Mouse (Mus musculus) retina, postnatal 7 days (tissue): ENCODE results near the gene Gls2.
"Not testable (repeated sequence)": the region's sequence is repeated elsewhere in the genome, so short reads cannot be mapped to it uniquely, and the experiment has no call there.

Experiments
- DNase-seq: peaks from one replicate; pipeline ENCODE4 v3.0.0-alpha.2; 2012; ENCODE audit warnings: low read depth, low spot score

Gls2 gene

DNA sequence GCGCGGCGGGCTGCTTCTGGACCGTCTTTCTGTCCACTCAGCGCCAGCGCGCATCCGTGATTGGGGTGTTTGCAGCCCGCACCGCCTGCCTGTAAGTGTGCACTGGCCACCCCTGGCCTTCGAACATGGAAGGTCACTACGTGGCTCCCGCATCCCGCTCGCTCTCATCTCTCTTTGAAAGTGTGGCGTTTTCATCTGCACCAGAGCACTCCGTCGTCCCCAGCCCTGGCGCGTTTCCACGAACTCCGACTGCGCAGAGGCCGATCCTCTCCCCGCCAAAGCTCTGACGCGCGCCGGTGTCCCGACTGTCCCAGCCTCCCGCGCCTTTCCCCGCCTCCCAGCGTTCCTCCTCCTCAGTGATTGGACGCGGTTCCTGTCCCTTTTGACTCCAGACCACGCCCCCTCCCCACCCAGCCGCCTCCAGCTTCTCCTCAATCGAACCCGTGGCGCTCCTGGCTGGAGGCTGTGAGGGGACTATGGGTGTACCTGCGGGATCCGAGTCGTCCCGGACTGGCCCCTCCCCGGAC, at the start of gene Gls2:
Gene Gls2 (plus strand): TSS at position 434 of the 527 bp plus-strand sequence.
- DNase-seq, result peak; percentile 93

DNA sequence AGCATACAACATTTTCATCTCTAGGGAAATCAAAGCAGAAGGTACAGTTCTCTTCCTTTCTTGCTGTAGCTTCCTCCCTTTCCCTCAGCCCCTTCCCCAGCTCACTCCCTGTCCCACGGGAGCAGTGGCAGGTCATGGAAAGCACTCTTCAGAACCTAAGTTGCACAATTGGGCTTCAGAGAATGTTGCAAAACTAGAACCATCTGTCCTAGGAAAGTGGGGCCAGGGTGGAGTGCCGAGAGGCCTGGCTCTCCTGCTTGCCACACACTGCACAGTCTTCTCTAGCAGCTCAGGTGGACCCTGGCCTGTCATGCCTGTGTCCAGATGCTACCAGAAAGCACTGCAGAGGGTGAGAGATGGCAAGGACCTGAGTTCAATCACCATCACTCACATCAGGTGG, 49.3 kb upstream of the Gls2 start:
- DNase-seq, result no peak

DNA sequence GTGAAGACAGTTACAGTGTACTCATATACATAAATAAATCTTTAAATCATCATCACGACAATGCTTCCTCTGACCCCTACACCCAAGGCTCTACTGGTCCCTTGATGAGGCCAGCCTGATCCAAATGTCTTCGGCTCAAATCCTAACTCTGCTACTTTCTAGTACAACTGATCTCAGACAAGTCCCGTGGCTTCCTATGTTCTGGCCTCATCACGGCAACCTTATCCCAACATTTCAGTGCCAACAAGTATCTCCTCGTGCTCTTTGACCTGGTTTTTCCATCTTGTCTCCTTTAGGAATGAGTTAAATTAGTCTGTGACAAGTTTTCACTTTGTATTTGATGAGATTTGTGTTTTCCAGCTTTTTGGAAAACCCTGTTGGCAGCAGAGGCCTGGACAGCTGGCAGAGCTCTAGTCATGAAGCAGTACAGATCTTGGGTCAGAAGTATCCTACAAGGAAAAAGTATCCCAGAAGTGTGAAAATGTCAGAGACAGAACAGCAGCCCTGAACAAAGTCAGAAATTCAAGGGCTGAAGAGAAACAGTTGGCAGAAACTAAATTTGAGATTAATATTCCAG, 45.4 kb upstream of the Gls2 start:
- no peak for DNase-seq

- DNase-seq, result no peak
These were observed 44.7 kb upstream of the Gls2 start for GRCm38 (mm10) chr10:128149592-128149991.

- DNase-seq, result no peak
These were observed 43.3 kb upstream of the Gls2 start for GRCm38 (mm10) chr10:128150941-128151340.

DNA sequence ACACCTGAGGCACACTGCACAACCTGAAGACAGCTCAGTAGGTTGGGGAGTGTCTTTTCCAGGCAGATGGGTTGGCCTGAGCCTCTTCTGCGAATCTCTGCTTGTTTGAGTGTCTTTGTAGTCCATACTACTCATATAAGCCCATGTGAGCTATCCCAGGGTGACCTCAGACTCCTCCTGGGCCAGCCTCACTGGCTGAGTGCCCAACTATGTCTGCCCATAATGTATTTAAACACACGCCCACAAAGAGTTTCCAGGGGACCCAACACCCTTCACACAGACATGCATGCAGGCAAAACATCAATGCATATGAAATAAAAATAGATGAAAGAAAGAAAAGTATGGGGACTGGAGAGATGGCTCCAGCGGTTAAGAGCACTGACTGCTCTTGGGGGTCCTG, 40.3 kb upstream of the Gls2 start:
- DNase-seq, result no peak

GRCm38 (mm10) chr10:128165726-128166125, 28.5 kb upstream of the Gls2 start:
- not testable (repeated sequence) for DNase-seq

GRCm38 (mm10) chr10:128167091-128167490, 27.2 kb upstream of the Gls2 start:
- DNase-seq, result no peak

DNA sequence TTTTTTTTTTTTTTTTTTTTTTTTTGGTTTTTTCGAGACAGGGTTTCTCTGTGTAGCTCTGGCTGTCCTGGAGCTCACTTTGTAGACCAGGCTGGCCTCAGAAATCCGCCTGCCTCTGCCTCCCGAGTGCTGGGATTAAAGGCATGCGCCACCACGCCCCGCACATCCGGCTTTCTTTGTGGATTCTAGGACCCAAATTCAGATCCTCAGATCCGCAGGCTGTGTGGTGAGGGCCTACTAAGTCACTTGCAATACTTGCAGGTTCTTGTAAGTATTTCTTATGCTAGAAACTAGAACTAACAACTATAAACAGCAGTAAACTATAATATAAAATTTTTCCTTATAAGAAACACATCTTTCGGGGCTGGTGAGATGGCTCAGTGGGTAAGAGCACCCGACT, 22.9 kb upstream of the Gls2 start:
- not testable (repeated sequence) for DNase-seq

GRCm38 (mm10) chr10:128175302-128175701, 19.0 kb upstream of the Gls2 start:
- DNase-seq, result no peak

DNA sequence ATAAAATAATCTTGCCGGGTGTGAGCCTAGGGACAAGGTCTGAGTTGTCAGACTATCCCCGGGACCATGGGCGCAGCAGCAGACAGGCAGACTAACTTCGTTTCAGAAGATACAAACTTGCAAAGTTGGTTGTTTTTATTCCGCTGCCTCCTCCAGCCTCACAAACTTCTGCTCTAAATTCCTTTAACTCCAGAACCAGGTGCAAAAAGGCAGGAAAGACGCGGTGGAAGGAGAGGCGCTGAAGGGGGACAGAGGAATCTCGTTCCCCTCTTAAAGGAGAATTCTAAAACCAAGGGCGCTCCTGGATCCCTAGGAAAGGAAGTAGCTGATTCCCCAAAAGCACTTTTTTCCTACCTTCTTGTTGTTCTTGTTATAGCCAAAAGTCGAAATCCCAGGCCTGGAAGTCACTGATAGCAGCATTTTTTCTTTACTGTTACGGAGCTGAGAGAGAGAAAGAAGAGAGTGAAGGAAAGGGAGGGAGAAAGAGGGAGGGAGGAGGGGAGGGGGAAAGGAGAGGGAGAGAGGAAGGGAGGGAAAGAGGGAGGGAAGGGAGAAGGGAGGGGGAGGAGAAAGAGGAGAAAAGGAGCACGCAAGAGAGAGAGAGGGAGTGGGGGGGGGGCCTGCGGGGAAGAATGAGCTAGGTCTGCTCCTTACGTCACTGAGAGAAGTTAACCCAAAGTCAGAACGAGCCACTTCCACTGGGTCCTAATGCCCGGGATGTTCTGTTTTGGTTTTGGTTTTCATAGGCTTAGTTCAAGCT, 18.1 kb upstream of the Gls2 start:
- peak; percentile 21 for DNase-seq

DNA sequence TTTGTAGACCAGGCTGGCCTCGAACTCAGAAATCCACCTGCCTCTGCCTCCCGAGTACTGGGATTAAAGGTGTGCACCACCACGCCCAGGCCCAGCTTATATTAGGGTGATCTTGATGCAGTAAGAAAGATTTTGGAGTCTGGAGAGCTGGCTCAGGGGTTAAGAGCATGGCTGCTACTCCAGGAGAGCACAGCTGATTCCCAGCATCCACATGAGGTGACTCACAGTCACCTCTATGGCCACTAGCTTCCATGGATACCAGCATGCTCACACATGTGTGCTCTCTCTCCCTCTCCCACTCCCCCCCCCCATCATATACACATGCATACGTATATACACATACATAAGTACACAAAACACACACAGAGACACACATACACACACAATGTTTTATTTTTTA, 16.9 kb upstream of the Gls2 start:
- DNase-seq, result no peak

- DNase-seq, result no peak
These were observed 14.3 kb upstream of the Gls2 start, which contains the start of gene Rbms2 for GRCm38 (mm10) chr10:128179989-128180388. TSS of gene Rbms2 (minus strand) at chr10:128180297.

DNA sequence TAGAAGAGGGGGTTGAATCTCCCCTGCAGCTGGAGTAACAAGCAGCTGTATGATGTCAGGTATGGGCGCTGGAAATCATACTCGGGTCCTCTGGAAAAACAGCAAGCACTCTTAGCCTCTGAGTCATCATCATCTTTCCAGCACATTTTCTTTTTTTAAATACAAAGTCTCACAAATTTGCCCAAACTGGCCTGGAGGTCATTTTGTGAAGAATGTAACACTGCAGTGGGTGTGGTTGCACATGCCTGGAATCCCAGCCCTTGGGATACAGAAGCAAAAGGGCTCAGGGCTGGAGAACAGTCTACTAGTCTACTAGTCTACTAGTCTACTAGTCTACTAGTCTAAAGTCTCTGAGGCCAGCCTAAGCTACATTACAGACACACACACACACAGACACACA, 10.0 kb upstream of the Gls2 start:
- DNase-seq, result no peak

GRCm38 (mm10) chr10:128185277-128185940, 8.8 kb upstream of the Gls2 start:
- no peak for DNase-seq

DNA sequence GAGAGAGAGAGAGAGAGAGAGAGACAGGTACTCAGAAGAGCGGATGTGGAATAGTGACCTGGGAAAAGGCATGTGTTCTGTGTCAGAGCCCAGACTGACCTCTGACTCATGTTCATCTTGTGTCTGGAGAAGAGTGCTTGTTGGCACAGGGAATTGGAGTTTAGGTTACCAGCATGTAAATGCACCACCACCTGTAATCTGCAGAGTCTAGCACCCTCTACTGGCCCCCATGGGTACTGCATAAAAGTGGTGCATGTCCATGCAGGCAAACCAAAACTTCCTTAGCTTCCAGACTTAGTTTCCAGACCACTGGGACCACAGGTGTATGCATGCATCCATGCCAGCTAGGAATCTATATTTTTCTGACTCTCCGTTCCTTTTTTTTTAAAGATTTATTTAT, 8.3 kb upstream of the Gls2 start:
- DNase-seq, result peak; percentile 78

DNA sequence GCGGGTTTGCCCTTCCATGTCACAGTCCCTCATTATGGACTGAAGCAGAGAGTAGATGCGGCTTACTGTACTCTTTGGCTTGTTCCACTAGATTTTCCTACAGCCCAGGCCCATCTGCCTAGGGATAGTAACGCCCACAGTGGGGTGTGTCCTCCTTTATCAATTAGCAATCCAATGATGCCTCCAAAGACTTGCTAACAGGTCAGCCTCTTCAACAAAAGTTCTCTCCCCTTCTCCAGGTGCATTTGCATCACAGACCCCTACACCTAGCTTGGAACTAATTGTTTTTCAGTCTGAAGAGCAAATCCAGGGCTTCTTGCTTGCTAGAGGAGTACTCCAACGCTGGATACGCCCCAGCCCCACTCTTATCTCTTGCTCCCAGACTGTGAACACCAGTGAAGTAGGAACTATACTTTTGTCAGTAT, 7.1 kb upstream of the Gls2 start:
- DNase-seq, result no peak

DNA sequence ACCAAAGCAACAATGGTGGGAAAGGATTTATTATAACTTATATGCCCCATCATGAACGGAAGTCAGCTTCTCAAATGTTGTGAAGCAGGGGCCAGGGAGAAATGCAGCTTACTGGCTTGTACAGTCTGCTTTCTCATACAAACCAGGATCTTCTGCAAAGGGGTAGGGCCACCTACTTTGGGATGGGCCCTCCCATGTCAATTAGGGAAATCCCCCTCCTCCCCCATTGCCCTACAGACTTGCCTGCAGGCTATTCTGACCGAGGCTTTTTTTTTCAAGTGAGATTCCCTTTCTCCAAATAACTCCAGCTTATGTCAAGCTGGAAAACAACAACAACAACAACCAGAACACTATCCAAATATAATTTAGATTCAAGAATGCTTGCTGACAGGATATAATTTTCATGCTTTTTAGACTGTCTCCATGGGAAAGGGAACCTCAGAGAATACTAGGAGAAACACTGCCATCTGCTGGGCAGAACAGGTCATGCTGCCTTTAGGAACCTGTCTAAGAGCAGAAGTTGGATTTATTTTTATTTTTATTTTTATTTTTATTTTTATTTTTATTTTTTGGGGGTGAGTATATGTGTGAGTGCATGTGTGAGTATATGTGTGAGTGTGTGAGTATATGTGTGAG, 5.9 kb upstream of the Gls2 start:
- DNase-seq, result peak; percentile 59

GRCm38 (mm10) chr10:128191472-128191871, 2.8 kb upstream of the Gls2 start:
- DNase-seq, result no peak

GRCm38 (mm10) chr10:128192030-128192766, 2.1 kb upstream of the Gls2 start:
- DNase-seq, result not testable (repeated sequence)

DNA sequence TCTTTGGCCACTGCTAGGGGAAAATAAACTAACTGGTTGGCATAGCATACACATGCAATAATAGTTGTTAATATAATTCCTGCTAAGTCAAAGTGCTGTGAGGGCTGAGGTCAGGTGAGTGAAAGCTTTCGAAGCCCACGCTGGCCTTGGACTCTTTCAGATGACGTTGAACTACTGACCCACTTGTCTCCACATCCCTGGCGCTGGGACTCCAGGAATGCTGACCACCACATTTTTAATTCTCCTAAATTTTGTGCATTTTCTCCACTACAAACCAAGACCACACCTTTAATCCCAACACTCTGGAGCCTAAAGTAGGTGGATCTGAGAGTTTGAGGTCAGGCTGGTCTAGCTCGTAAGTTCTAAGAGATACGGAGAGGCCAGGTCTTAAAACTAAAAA, 1.1 kb upstream of the Gls2 start:
- DNase-seq, result no peak
